Mouse (Mus musculus): ENCODE data around the gene Tmed2.

DNA sequence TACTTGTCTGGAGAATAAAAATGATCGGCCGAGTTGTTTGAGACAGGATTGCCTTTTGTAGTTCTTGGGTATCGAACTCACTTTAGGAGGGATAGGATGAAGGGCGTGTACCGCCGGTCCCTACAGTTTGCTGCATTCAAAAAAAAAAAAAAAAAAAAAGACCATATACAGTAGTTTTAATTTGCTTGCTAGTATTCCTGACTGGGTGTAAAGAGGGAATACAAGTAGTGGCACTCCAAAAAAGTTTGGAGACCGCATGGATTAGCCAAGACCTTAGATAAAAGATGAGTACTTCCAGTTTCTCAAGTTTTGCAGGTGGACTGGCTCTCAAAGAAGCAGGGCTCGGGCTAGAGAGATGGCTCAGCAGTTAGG, 1.1 kb downstream of the Tmed2 start:
- TF ChIP-seq CTCF (IDR thresholded peaks at IDR 0.05; ENCODE audit: low read depth, low read length) (no peak), POLR2A (IDR thresholded peaks at IDR 0.05; ENCODE audit: extremely low read depth, insufficient read depth, low read length) (no peak)

Measured in liver, adult 2 months (tissue).